Mouse (Mus musculus) brain, adult 2 months (tissue): ENCODE results near the gene Rpp25.
A peak's percentile ranks its signal among the peaks of the same experiment; 100 is the strongest.

ENCODE experiments used
- DNase-seq: peaks from one replicate; pipeline ENCODE4 v3.0.0; 2011; ENCODE audit warnings: low read depth, low spot score

Gene Rpp25

GRCm38 (mm10) chr9:57521056-57521911 is 17.5 kb downstream of the Rpp25 start, which contains the start of gene Cox5a:
Gene Cox5a (plus strand): TSS chr9:57521274.
- DNase-seq: peak; percentile 98

- DNase-seq: no peak
These were observed 18.5 kb downstream of the Rpp25 start for GRCm38 (mm10) chr9:57522114-57522860.

- DNase-seq: no peak
These were observed 19.0 kb downstream of the Rpp25 start for GRCm38 (mm10) chr9:57522861-57523246.

GRCm38 (mm10) chr9:57523754-57524153 is 19.9 kb downstream of the Rpp25 start:
- peak; percentile 63 for DNase-seq

GRCm38 (mm10) chr9:57524439-57524838 is 20.6 kb downstream of the Rpp25 start:
- DNase-seq: no peak

- peak; percentile 69 for DNase-seq
These were observed 21.7 kb downstream of the Rpp25 start for GRCm38 (mm10) chr9:57525516-57525915.

- DNase-seq: no peak
These were observed 22.6 kb downstream of the Rpp25 start for GRCm38 (mm10) chr9:57526435-57526834.

- no peak for DNase-seq
These were observed 28.1 kb downstream of the Rpp25 start for GRCm38 (mm10) chr9:57531946-57532345.

GRCm38 (mm10) chr9:57536362-57536761 is 32.5 kb downstream of the Rpp25 start:
- no peak for DNase-seq

- DNase-seq: peak; percentile 95
These were observed 33.4 kb downstream of the Rpp25 start, which contains the start of gene Fam219b for GRCm38 (mm10) chr9:57537044-57537727. Gene Fam219b (plus strand): TSS chr9:57537528.

- DNase-seq: peak; percentile 58
These were observed 33.9 kb downstream of the Rpp25 start for GRCm38 (mm10) chr9:57537728-57538181.

GRCm38 (mm10) chr9:57539550-57539949 is 35.7 kb downstream of the Rpp25 start:
- no peak for DNase-seq

GRCm38 (mm10) chr9:57541312-57541711 is 37.5 kb downstream of the Rpp25 start:
- DNase-seq: peak; percentile 72

GRCm38 (mm10) chr9:57543951-57544350 is 40.1 kb downstream of the Rpp25 start:
- DNase-seq: peak; percentile 57

- DNase-seq: peak; percentile 55
These were observed 43.5 kb downstream of the Rpp25 start for GRCm38 (mm10) chr9:57547287-57547686.

GRCm38 (mm10) chr9:57547869-57548268 is 44.0 kb downstream of the Rpp25 start:
- no peak for DNase-seq

- DNase-seq: no peak
These were observed 45.4 kb downstream of the Rpp25 start for GRCm38 (mm10) chr9:57549186-57549585.

- no peak for DNase-seq
These were observed 46.5 kb downstream of the Rpp25 start for GRCm38 (mm10) chr9:57550126-57550862.

- peak; percentile 91 for DNase-seq
These were observed 48.5 kb downstream of the Rpp25 start, which contains the start of gene Mpi for GRCm38 (mm10) chr9:57552139-57552887. Gene Mpi (minus strand): TSS chr9:57552763.

GRCm38 (mm10) chr9:57553119-57553518 is 49.3 kb downstream of the Rpp25 start:
- DNase-seq: no peak
